Mouse (Mus musculus) lung, postnatal 0 days (tissue): ENCODE measurements around the gene Trim66. TPM values are rescaled to one million over a fixed set of nuclear protein-coding genes. Genes with fewer than 3 reads are reported as not detected.

Source experiments
- ATAC-seq: fragments of 200-750 bp; cut with Nextera tagmentation; 2 replicates; pipeline ENCODE4 v1.8.0; 2017; ENCODE audit warnings: moderate library complexity
- DNase-seq: peaks from one replicate; pipeline ENCODE4 v3.0.0-alpha.2; 2016; ENCODE audit warnings: low spot score
- H3K27ac ChIP-seq: fragments of 300-500 bp; sonication (generic); 2 replicates; pipeline ENCODE4 v1.5.1; 2014; ENCODE audit warnings: antibody characterized with exemption, mild to moderate bottlenecking, low read length, mixed read lengths
- H3K27me3 ChIP-seq: fragments of 300-500 bp; sonication (generic); replicated peaks from 2 replicates; pipeline ENCODE4 v1.6.1; 2014; ENCODE audit warnings: low read length, mixed read lengths; ENCODE audit not compliant: insufficient read depth
- H3K36me3 ChIP-seq: fragments of 300-500 bp; sonication (generic); 2 replicates; pipeline ENCODE4 v1.6.1; 2014; ENCODE audit warnings: low read length, mixed read lengths; ENCODE audit not compliant: insufficient read depth
- H3K4me1 ChIP-seq: fragments of 300-500 bp; sonication (generic); 2 replicates; pipeline ENCODE4 v1.6.1; 2014; ENCODE audit warnings: antibody characterized with exemption, low read depth, low read length, mixed read lengths; ENCODE audit not compliant: insufficient read depth
- H3K4me2 ChIP-seq: fragments of 300-500 bp; sonication (generic); replicated peaks from 2 replicates; pipeline ENCODE4 v1.6.1; 2014; ENCODE audit warnings: low read depth, mild to moderate bottlenecking, low read length, moderate library complexity, mixed read lengths
- H3K4me3 ChIP-seq: fragments of 300-500 bp; sonication (generic); 2 replicates; pipeline ENCODE4 v1.5.1; 2014; ENCODE audit warnings: low read depth, low read length
- H3K9ac ChIP-seq: fragments of 300-500 bp; sonication (generic); replicated peaks from 2 replicates; pipeline ENCODE4 v1.6.1; 2014; ENCODE audit warnings: low read depth, mild to moderate bottlenecking
- H3K9me3 ChIP-seq: fragments of 300-500 bp; sonication (generic); 2 replicates; pipeline ENCODE4 v1.6.1; 2016; ENCODE audit warnings: low read length, mixed read lengths
- CTCF ChIP-seq: IDR thresholded peaks from 2 replicates; pipeline ENCODE4 v1.5.1; 2016; ENCODE audit warnings: antibody characterized with exemption, mild to moderate bottlenecking
- EP300 ChIP-seq: IDR thresholded peaks from 2 replicates; pipeline ENCODE4 v1.6.1; 2016; ENCODE audit warnings: antibody characterized with exemption, mild to moderate bottlenecking, control low read depth
- WGBS: fragments of 180-500 bp; shearing (Covaris S2); extraction: QIAGEN DNeasy Blood & Tissue Kit; methylation state at CpG from one replicate; pipeline ENCODE4 v1.1.7; 2014; 5-methylcytosine and 5-hydroxymethylcytosine counted together
- microRNA-seq: library from miRNA; unstranded; fragments of <30 nt; microRNA quantifications from one replicate; pipeline ENCODE4, GENCODE M21; 2016
- polyA plus RNA-seq: library from polyadenylated mRNA; unstranded; fragments of >200 nt; fragmentation: Nextera tagmentation; extraction: Ambion mirVana; gene quantifications from 2 replicates; pipeline ENCODE4 v1.2.1, GENCODE M21; 2015

The Trim66 gene
- polyA plus RNA-seq, 1 experiment from 2014 or later = 0.04 TPM

DNA sequence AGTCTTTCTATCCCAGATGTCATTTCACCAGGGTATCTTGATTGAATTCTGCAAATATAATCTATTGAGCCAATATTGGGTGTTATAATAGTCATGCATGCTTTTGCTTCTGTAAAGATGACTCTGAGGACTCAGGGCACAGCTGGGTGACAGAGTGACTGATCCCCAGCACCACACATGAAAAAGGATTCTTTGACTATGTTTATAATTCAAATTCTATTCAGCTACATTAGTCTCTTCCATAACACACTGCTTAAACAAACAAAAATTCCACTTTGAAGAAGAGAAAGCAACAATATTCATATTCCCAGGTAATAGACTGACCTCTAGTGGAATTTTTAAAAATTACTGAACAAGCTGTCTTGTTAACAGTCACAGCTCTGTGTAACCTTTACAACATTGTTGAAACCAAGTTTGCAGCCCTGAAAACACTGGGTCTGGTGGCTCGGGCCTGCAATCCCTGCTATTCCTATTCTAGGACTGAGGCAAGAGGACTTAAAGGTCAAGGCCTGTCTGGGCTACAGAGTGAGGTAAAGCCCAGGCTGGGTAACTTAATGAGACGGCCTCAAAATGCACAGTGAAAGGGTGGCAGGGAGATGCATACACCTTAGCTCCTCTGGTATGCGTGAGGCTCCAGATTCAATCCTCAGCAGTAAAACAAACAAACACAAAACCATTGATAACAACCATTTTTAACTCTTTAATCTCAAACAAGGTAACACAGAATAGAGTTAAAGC, 83.3 kb downstream of the Trim66 start:
- Histone ChIP-seq H3K4me3 (no peak overlapping the region), H3K9me3 (no peaks in the 10 kb centered on the region), H3K36me3 (no peaks in the 10 kb centered on the region), H3K27ac (no peak overlapping the region), H3K4me2 (no peak overlapping the region), H3K4me1 (no peaks in the 10 kb centered on the region), H3K27me3 (no peaks in the 10 kb centered on the region), H3K9ac (no peak overlapping the region)
- no peak for ATAC-seq
- TF ChIP-seq CTCF (peak; percentile 61), EP300 (no peak)
- 33% methylated on average over 3 of the region's 3 CpGs for WGBS
- peak; percentile 64 for DNase-seq

DNA sequence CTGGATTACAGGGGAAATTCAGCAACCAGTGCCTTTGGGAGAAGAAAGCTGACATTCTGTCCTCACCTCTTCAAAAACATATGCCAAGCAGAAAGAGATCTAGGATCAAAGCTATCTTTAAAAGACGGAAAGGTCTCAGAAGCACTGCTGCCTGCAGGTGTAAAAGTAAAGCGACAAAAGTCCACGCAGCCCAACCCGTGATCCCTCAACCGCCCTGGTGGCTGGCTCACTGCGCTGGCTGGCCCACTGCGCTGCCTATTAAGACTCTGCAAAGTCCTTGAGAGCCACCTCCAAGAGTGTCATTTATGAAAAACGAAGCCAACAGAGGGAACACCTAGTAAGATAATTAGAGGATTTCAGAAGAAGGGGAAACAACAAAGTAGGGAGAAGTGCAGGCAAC, 85.1 kb downstream of the Trim66 start:
- H3K4me1 ChIP-seq = no peaks in the 10 kb centered on the region
- H3K27ac ChIP-seq = no peak overlapping the region
- H3K9ac ChIP-seq = no peak overlapping the region
- no peak overlapping the region for H3K4me2 ChIP-seq
- no peak overlapping the region for H3K4me3 ChIP-seq
- ATAC-seq (no peak), DNase-seq (no peak)
- WGBS = 69% methylated on average over 8 of the region's 8 CpGs
- no peaks in the 10 kb centered on the region for H3K27me3 ChIP-seq
- H3K9me3 ChIP-seq = no peaks in the 10 kb centered on the region
- no peaks in the 10 kb centered on the region for H3K36me3 ChIP-seq
- TF ChIP-seq EP300 = no peak
- TF ChIP-seq CTCF = no peak

DNA sequence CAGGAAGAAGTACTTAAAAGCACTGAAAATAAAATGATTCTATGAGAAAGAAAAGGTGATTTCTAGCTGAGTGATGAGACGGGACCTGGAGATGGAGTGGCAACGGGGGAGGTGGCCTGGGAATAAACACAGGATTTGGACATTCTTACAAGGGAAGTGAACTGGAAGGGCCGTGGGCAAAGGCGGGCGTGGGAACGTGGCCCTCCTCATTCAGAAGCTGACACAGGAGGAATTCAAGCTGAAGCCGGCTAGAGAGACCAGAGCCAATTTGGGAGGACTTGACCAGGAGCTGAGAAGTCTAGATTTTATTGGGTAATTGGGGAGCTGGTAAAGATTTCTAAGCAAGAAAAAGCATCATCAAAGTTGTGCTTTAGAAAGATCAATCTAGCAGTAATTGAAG, 102.4 kb downstream of the Trim66 start:
- Histone ChIP-seq H3K4me2 (no peak overlapping the region), H3K27me3 (no peaks in the 10 kb centered on the region), H3K4me3 (no peak overlapping the region), H3K4me1 (no peaks in the 10 kb centered on the region), H3K36me3 (no peaks in the 10 kb centered on the region), H3K9me3 (no peaks in the 10 kb centered on the region), H3K27ac (no peak overlapping the region), H3K9ac (no peak overlapping the region)
- no peak for TF ChIP-seq CTCF
- TF ChIP-seq EP300 = no peak
- ATAC-seq (no peak), DNase-seq (no peak)
- WGBS = 53% methylated on average over 7 of the region's 7 CpGs

DNA sequence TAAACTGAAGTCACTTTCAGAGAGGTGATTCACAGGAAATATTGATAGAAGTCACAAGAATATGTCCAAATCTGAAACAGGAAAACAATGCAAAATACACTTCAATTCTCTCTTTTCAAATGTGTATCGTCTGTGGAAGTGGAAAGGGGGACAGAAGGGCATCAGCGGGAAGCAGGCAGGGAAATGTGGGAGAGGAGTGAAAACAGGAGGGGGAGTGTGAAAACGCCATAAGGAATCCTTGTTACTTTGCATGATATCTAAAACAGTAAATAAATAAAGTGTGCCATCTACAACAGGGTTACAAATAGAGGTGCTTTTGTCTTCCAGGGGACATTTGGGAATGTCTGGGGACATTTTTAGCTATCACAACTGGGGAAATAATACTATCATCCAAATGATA, 108.6 kb downstream of the Trim66 start:
- TF ChIP-seq CTCF (no peak), EP300 (no peak)
- 56% methylated on average over 3 of the region's 3 CpGs for WGBS

More for the DNA sequence above, 108.6 kb downstream of the Trim66 start:
- H3K36me3 ChIP-seq = no peaks in the 10 kb centered on the region
- no peak overlapping the region for H3K9ac ChIP-seq
- ATAC-seq (no peak), DNase-seq (no peak)
- no peak overlapping the region for H3K4me3 ChIP-seq
- no peak overlapping the region for H3K4me2 ChIP-seq
- H3K9me3 ChIP-seq = no peaks in the 10 kb centered on the region
- H3K27me3 ChIP-seq = no peaks in the 10 kb centered on the region
- H3K4me1 ChIP-seq = no peaks in the 10 kb centered on the region
- no peak overlapping the region for H3K27ac ChIP-seq

Small RNA genes lying within 50 kb of the gene (microRNA-seq; reads per million reads assigned to microRNA genes)
- gene Gm47284 = not detected

Other genes with a start within 250 kb of the Trim66 start
- 5.4 and 6.5 TPM in 2 replicates for gene Stk33, start 69.1 kb downstream of the Trim66 start, polyA plus RNA-seq
- 108 and 110 TPM in 2 replicates for gene Rpl27a, start 11.0 kb upstream of the Trim66 start, polyA plus RNA-seq
- gene St5, start 195.5 kb upstream of the Trim66 start, polyA plus RNA-seq = 58.9 and 61.8 TPM in 2 replicates
- 48.6 and 52.5 TPM in 2 replicates for gene Akip1, start 195.6 kb upstream of the Trim66 start, polyA plus RNA-seq
- gene BC051019, start 215.7 kb upstream of the Trim66 start, polyA plus RNA-seq = 22.7 and 24.3 TPM in 2 replicates
- 0.64 and 0.89 TPM in 2 replicates for gene Ascl3, start 223.6 kb upstream of the Trim66 start, polyA plus RNA-seq
- 109 and 117 TPM in 2 replicates for gene Tmem9b, start 244.7 kb upstream of the Trim66 start, polyA plus RNA-seq